Mouse (Mus musculus) left cerebral cortex, postnatal 10 days (tissue): ENCODE data around the gene Kcns1. TPM values are rescaled to one million over a fixed set of nuclear protein-coding genes. Genes with fewer than 3 reads are reported as not detected.
A peak's percentile ranks its signal among the peaks of the same experiment; 100 is the strongest.

Experiments used
- DNase-seq, 2 experiments: peaks; one replicate each; pipeline ENCODE4 v3.0.0; 2021 to 2022; ENCODE audit warnings: low spot score in 2 of 2, mixed read lengths in 1 of 2; ENCODE audit errors: extremely low spot score in 1 of 2
- intact Hi-C: fragments of 180-260 bp; cut with DNase I; formaldehyde crosslinking; loops from one replicate; pipeline ENCODE4 v1.15.1; 2025
- total RNA-seq, 2 experiments: library from RNA; stranded (reverse); gene quantifications; 2 replicates each; pipeline ENCODE4 v1.2.3; 2021

Gene Kcns1
- total RNA-seq, 2 experiments from 2014 or later, result 10.6 to 11.1 TPM

DNA sequence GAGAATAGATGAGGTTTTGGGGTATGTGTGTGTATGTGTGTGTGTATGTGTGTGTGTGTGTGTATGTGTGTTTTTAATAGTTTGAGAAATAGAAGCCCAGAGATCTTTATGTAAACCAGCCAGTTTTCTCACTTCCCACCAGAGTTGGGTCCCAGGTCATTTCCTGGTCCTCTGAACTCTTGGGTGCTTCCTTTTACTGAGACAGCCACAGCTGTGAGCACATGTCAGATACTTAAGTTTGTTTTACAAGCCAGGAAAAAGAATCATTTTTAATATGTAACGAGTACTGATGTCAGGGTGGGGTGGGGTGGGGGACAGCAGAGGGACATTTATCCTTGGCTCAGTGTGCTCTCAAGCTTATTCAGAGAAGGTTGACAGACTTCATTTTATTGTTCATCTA is 35.5 kb downstream of the Kcns1 start:
- intact Hi-C loops, result loop anchor here (5.0 kb wide), 2 partner anchors 37 to 272 kb away; partner anchors contain the start of genes Kcns1 and Matn4
- no peak for DNase-seq

- intact Hi-C loops, result no loop called here
- DNase-seq, result peak in 1 of 2 experiments; percentile 56
These were observed 36.4 kb downstream of the Kcns1 start for GRCm38 (mm10) chr2:164134563-164134962.

- no peak for DNase-seq
- intact Hi-C loops, result no loop called here
These were observed 39.3 kb downstream of the Kcns1 start for GRCm38 (mm10) chr2:164131586-164131985.

DNA sequence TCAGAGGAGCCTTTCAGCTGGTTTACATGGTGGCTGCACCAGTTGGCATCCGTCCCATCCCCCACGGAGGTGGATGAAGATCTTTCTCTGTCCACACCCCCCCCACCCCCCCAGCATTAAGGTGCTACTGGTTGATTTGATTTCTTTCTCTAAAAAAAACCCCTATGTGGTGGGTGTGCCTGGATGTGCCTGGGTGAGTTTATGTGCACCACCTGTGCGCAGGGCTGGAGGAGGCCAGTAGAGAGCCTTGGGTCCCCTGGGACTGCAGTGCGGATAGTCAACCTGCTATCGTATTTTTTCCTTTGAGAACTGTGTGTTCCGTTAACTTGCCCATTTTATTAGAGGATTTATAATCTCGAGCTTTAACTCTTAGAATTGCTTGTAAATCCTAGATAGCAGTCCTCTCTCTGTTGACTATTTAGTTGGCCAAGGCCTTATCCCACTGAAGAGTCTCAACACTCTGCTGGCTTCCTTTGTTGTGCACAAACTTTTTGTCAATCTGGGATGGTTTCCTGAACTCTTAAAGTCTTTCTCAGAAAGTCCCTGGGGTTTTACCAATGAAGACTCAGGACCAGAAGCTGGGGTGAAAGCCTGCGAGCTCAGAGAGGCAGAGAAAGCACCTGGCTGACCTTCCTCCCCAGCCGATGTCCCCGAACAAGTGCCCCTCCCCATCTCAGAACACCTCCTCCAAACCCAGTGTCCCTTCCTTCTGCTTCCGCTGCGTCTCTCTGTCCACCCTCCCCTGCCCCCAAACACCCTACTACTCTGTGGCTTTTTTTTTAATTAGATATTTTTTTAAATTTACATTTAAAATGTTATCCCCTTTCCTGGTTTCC is 42.1 kb downstream of the Kcns1 start:
- intact Hi-C loops, result no loop called here

GRCm38 (mm10) chr2:164127297-164127696 is 43.6 kb downstream of the Kcns1 start:
- intact Hi-C loops, result no loop called here
- no peak for DNase-seq

More for the DNA sequence above, 42.1 kb downstream of the Kcns1 start:
- no peak for DNase-seq

DNA sequence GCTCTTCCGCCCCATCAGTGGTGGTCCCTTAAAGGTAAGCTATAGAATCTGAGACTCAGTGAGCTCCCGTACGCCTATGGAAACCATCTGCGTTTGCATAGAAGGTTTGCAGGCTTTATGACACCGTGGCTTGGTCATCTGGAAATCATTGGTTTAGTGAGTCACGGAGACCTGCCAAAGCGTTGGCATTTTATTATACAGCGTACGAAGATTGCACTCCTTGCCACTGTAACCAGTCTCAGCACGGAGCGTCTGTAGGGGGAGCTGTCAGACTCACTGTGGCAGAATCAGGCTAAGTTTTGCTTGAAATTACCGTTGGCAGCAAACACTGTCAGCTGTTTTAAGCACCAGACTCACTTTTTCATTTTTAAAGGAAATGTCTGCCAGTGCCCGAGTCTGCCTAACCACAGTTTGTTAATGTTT is 44.4 kb downstream of the Kcns1 start:
- intact Hi-C loops, result no loop called here
- peak; percentile 56 to 72 for DNase-seq

GRCm38 (mm10) chr2:164123169-164123766 is 47.6 kb downstream of the Kcns1 start:
- intact Hi-C loops, result no loop called here
- no peak for DNase-seq

DNA sequence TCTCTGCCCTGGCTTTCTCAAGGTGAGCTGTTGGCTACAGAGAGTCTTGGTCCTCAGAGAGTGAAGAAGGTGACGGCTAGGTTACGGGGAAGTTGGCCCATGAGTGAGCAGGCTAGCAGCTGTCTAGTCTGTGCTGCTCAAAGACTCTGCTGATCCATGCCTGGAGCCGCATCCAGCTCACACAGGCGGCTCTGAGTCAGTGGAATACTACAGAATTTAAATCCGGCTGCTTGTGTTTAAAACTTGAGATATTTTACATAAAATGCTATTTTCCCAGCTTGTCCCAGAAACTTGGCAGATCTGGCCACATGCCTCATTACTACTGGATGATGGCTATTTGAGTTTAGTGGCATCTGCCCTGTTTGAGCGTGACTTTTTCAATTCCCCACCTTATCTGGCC is 51.4 kb downstream of the Kcns1 start:
- intact Hi-C loops, result no loop called here
- no peak for DNase-seq

DNA sequence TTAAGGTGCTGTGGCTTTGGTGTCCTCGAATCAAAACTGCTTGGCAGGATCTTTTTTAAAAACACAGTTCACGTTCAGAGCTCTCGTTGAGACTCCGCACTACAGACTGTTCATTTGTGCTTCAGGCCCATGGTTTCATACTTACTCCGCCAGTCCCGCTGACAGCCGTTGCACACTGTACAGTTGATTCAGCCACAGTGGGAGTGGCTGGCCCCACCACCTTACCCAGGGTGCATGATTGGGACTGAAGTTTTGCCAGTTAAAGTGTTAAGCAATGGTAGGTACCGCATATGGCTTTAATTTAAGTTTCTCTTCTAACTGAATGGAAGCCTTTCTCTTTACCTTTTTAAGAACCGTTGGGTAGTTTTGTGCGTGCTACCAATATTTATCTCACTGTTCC is 55.4 kb downstream of the Kcns1 start:
- no peak for DNase-seq
- intact Hi-C loops, result no loop called here

DNA sequence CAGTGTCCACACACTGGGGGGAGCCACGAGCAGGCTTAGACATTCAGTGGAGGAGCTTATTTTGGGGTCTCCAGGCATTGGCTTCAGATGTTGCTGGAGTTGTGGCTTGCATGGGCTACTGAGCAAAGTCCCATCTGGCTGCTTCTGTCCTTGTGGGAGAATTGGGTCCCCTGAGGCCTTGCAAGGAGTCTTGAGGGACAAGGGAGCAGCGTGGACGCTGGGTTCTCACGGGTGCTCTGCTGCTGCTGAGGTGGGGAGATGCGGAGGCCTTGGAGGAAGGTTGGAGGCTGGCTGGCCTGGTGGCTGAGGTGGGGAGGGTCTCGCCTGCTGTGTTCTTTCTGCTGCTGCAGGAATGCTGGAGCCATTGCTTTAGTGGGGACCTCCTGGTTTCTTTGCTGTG is 56.9 kb downstream of the Kcns1 start:
- no peak for DNase-seq
- intact Hi-C loops, result no loop called here

Other genes starting within 250 kb of the Kcns1 start
- 100 to 1,000 TPM; 570 to 572 TPM for gene Ywhab, start 176.2 kb downstream of the Kcns1 start, total RNA-seq
- 1 to 10 TPM; 1.5 to 2.3 TPM for gene Pabpc1l, start 145.7 kb downstream of the Kcns1 start, total RNA-seq
- 10 to 100 TPM; 32.9 to 34.8 TPM for gene Stk4, start 100.8 kb downstream of the Kcns1 start, total RNA-seq
- gene Tomm34, start 99.9 kb downstream of the Kcns1 start, total RNA-seq, result 10 to 100 TPM; 34.9 to 35.5 TPM
- gene Wfdc5, start 11.6 kb upstream of the Kcns1 start, total RNA-seq, result not detected
- not detected for gene Wfdc12, start 19.5 kb upstream of the Kcns1 start, total RNA-seq
- not detected for gene Wfdc15a, start 29.0 kb upstream of the Kcns1 start, total RNA-seq
- not detected for gene Wfdc15b, start 50.5 kb upstream of the Kcns1 start, total RNA-seq
- gene Svs2, start 67.4 kb upstream of the Kcns1 start, total RNA-seq, result not detected
- not detected for gene Svs3b, start 85.5 kb upstream of the Kcns1 start, total RNA-seq
- gene Svs4, start 107.3 kb upstream of the Kcns1 start, total RNA-seq, result not detected
- gene Svs3a, start 118.2 kb upstream of the Kcns1 start, total RNA-seq, result not detected
- gene Svs6, start 145.6 kb upstream of the Kcns1 start, total RNA-seq, result not detected
- not detected for gene Svs5, start 161.6 kb upstream of the Kcns1 start, total RNA-seq
- gene Slpi, start 218.0 kb upstream of the Kcns1 start, total RNA-seq, result under 1 TPM; 0.62 to 0.93 TPM
- gene Rbpjl, start 232.0 kb upstream of the Kcns1 start, total RNA-seq, result under 1 TPM; 0.41 to 0.79 TPM
- gene Matn4, start 234.0 kb upstream of the Kcns1 start, total RNA-seq, result 10 to 100 TPM; 13.0 to 14.9 TPM